Mouse (Mus musculus) C2C12 (cell line): ENCODE results near the gene Brat1. TPM values are rescaled to one million over a fixed set of nuclear protein-coding genes. Genes with fewer than 3 reads are reported as not detected.

ENCODE experiments used
- H3K27me3 ChIP-seq: one replicate; pipeline ENCODE4 v1.6.1; 2011; ENCODE audit not compliant: control insufficient read depth, insufficient read depth, insufficient read length
- H3K36me3 ChIP-seq: one replicate; pipeline ENCODE4 v1.6.1; 2011; ENCODE audit not compliant: control insufficient read depth, insufficient read depth
- H3K4me3 ChIP-seq: one replicate; pipeline ENCODE4 v1.5.1; 2011; ENCODE audit warnings: mild to moderate bottlenecking, control low read depth; ENCODE audit not compliant: poor library complexity, insufficient read depth, severe bottlenecking
- H3K79me2 ChIP-seq: one replicate; pipeline ENCODE4 v1.6.1; 2011; ENCODE audit not compliant: control insufficient read depth, insufficient read depth
- H3K79me3 ChIP-seq: one replicate; pipeline ENCODE4 v1.6.1; 2011; ENCODE audit warnings: low read depth, control low read depth
- H3ac ChIP-seq: one replicate; pipeline ENCODE3; 2011; ENCODE audit warnings: low read depth; ENCODE audit not compliant: control insufficient read depth, insufficient read length
- CEBPB ChIP-seq: IDR thresholded peaks from one replicate; pipeline ENCODE4 v1.6.1; 2011; ENCODE audit warnings: low read depth, mild to moderate bottlenecking, control low read depth, moderate library complexity
- CTCF ChIP-seq: IDR thresholded peaks from one replicate; pipeline ENCODE4 v1.5.1; 2011; ENCODE audit not compliant: control insufficient read depth, insufficient read depth, insufficient read length
- FOSL1 ChIP-seq: IDR thresholded peaks from one replicate; pipeline ENCODE4 v1.8.0; 2011; ENCODE audit warnings: mild to moderate bottlenecking, low read length; ENCODE audit not compliant: poor library complexity, insufficient read depth, severe bottlenecking
- MAX ChIP-seq: IDR thresholded peaks from one replicate; pipeline ENCODE4 v1.6.1; 2011; ENCODE audit warnings: mild to moderate bottlenecking, control low read depth
- MYOD1 ChIP-seq: IDR thresholded peaks from one replicate; pipeline ENCODE4 v1.6.1; 2011; ENCODE audit warnings: low read depth; ENCODE audit not compliant: control insufficient read depth, insufficient read length
- MYOG ChIP-seq: IDR thresholded peaks from one replicate; pipeline ENCODE4 v1.6.1; 2011; ENCODE audit not compliant: control insufficient read depth, insufficient read length; ENCODE audit errors: extremely low read depth
- USF1 ChIP-seq: IDR thresholded peaks from one replicate; pipeline ENCODE4 v1.6.1; 2011; ENCODE audit warnings: low read depth, mild to moderate bottlenecking, control low read depth, moderate library complexity
- polyA plus RNA-seq: library from polyadenylated mRNA; unstranded; fragments of >200 nt; fragmentation: generic; extraction: Trizol; gene quantifications from one replicate; pipeline ENCODE4 v1.2.1, GENCODE M21; 2012; ENCODE audit warnings: missing spikeins

Gene Brat1
- polyA plus RNA-seq, 1 experiment: 9.4 TPM

DNA sequence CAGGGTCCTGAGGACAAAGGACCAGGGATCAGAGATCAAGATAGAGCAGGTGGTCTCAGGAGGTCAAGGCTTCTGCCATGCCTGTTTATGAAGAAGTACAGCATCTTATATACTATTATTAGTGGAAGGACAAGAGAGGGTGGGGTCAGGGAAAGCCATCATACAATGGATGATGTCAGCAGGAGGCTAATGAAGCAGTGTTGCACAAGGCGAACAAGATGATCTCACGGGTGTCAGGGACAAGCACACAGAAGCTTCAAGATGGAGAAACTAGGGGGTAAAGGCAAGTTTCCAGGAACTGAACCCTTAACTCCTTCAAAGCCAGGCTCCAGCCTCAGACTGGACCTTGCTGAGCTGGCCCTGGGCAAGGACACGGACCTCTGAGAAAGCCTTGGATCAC, 17.3 kb downstream of the Brat1 start:
- no peak for TF ChIP-seq MAX
- no peak for TF ChIP-seq FOSL1
- TF ChIP-seq CEBPB: no peak
- no peak for TF ChIP-seq USF1
- TF ChIP-seq CTCF: no peak
- no peak for TF ChIP-seq MYOG
- no peak for TF ChIP-seq MYOD1
- no peaks in the 10 kb centered on the region for H3K36me3 ChIP-seq
- H3K79me2 ChIP-seq: no peaks in the 10 kb centered on the region
- no peak overlapping the region for H3K4me3 ChIP-seq
- H3ac ChIP-seq: no peak overlapping the region
- peaks cover 14% of the 10 kb centered on the region for H3K27me3 ChIP-seq
- no peaks in the 10 kb centered on the region for H3K79me3 ChIP-seq

DNA sequence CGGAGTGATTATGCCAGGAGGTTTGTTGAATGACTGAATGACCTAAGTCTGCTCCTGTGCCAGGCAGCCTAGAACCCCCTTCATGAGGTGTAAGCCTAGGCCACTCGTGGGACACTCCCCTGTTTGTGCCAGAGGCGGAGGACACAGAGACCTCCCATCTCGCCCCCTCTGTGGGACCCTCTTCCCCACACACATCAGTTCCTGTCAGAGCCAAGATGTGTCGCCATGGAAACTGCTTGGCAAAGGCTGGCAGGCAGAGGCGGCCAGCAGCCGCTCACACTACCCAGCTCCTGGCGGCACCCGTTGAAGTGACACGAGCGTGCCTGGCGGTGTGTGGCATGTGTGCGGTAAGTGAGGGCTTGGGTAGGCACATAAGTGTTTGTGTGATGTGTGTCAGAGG, 19.0 kb downstream of the Brat1 start, which contains the start of gene Amz1:
Gene Amz1, plus strand, starts transcription at position 306 of the 400 bp plus-strand sequence.
- Histone ChIP-seq H3K4me3 (no peak within 1 kb of the TSS), H3K27me3 (peaks cover 15% of the 10 kb centered on the region)

DNA sequence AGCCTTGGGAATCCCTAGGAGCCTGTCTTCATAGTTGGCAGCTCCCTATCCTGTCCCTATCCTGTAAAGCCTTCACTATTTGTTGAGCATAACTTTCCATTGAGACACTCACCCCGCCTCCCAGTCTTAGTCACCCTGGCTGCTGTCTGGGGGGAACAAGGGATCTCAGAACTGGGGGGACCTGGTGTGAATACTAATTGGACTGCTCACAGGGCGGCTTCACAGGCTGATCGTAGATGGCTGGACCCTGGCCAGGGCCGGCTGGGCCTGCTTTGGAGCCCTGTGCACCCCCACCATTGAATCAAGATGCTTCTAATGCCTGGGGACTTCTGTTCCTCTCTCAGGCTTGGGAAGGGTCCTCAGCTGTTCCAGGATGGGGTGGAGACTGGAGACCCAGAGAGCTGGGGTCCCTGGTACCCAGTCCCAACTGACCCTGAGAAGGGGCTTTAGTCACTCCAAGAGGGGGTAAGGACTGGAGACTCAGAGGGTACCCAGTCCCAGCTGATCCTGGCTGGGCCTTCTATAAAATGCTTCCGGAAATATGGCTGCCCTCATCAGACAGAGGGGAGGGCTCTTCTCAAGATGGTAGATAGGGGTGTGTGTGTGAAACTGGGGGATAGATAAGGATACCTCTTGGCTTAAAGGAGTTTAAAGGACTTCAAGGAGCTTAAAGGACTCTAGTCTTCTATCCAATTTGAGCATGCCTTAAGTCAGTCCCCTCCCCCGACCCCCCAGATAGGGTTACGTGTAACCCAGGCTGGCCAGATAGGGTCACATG, 21.4 kb downstream of the Brat1 start:
- Histone ChIP-seq H3K36me3 (no peaks in the 10 kb centered on the region), H3K79me2 (no peaks in the 10 kb centered on the region), H3K79me3 (no peaks in the 10 kb centered on the region), H3K27me3 (peaks cover 15% of the 10 kb centered on the region), H3K4me3 (no peak overlapping the region), H3ac (no peak overlapping the region)
- no peak for TF ChIP-seq MYOD1
- TF ChIP-seq USF1: no peak
- no peak for TF ChIP-seq FOSL1
- no peak for TF ChIP-seq MAX
- no peak for TF ChIP-seq CTCF

More for the DNA sequence above, 19.0 kb downstream of the Brat1 start, which contains the start of gene Amz1:
- H3K36me3 ChIP-seq: no peaks in the 10 kb centered on the region
- H3ac ChIP-seq: no peak within 1 kb of the TSS
- H3K79me2 ChIP-seq: no peaks in the 10 kb centered on the region
- H3K79me3 ChIP-seq: no peaks in the 10 kb centered on the region
- TF ChIP-seq MAX (no peak), FOSL1 (no peak), CEBPB (no peak), MYOD1 (no peak), USF1 (no peak), CTCF (no peak), MYOG (no peak)

DNA sequence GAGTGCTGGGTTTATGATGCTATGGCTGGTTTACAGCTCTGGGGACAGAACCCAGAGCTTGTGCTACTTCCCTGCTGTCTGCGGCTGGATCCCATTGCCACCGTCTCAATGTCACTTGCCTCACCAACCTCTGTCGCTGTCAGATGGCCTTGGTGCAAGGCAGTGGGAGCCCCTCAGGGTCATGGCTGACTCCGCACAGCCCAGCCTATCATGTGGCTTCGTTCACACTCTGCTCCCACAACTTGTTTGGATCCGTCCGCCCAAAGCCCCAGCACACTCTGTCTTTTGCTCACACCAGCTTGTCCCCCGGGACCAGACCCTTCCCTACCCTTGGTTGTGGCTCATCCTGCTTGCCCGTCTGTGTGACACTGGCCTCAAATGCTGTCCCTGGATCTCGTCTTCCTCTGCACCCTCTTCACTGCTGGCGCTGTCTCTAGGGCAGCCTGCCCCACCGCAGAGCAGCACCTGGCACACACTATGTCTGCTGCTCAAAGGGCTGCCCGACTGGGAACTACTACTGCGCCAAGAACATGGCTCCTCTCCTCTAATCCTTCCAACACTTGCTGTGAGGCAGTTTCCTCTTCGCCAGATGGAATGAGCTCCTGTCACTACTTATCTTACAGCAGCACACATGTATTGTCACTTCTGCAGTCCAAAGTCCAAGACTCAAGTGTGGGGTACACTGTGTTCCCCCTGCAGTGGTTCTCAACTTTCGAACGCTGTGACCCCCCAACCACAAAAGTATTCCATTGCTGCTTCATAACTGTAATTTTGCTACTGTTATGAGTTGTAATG, 22.3 kb downstream of the Brat1 start:
- Histone ChIP-seq H3K27me3 (peaks cover 15% of the 10 kb centered on the region), H3K36me3 (no peaks in the 10 kb centered on the region), H3K79me2 (no peaks in the 10 kb centered on the region), H3K4me3 (no peak overlapping the region), H3ac (no peak overlapping the region), H3K79me3 (no peaks in the 10 kb centered on the region)
- TF ChIP-seq USF1 (no peak), MYOD1 (no peak), CEBPB (no peak), MYOG (no peak), FOSL1 (no peak), CTCF (no peak), MAX (no peak)

DNA sequence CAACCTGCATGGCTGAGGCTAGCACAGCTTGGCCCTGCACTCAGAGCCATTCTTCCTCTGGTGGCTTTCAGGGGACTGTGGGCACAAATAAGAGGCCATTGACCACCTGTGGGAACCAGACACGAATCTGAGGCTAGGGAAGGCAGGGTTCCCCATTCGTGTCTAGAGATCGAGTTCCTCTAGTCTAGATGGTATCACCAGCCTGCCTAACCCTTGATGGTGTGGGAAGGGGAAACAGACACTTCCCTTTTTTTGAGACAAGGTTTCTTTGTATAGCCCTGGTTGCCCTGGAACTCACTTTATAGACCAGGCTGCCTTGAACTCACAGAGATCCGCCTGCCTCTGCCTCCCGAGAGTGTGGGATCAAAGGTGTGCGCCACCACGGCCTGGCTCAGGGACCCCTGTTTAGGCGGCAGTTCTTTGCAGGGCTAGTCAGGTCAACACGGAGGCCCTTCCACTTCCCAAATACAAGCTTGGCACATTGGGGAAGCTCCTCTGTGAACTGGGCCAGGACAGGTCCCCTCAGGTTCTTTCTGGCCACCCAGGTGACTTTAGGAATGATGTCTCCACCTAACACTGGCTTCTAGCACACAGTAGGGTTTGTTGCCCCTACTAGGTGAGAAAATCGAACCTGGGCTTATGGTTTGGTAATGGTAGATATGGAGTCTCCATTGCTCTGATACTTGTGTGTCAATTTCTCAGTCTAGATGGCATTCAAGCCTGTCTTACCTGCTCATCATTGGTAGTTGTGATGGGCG, 26.4 kb downstream of the Brat1 start:
- Histone ChIP-seq H3K79me3 (no peaks in the 10 kb centered on the region), H3K36me3 (no peaks in the 10 kb centered on the region), H3K27me3 (peaks cover 13% of the 10 kb centered on the region), H3K4me3 (no peak overlapping the region), H3ac (no peak overlapping the region), H3K79me2 (no peaks in the 10 kb centered on the region)
- TF ChIP-seq CEBPB: no peak
- no peak for TF ChIP-seq FOSL1
- no peak for TF ChIP-seq CTCF
- no peak for TF ChIP-seq MYOG
- TF ChIP-seq MYOD1: no peak
- TF ChIP-seq MAX: no peak
- no peak for TF ChIP-seq USF1
